Mouse (Mus musculus): ENCODE data around the gene Cyp2e1.

The Cyp2e1 gene

DNA sequence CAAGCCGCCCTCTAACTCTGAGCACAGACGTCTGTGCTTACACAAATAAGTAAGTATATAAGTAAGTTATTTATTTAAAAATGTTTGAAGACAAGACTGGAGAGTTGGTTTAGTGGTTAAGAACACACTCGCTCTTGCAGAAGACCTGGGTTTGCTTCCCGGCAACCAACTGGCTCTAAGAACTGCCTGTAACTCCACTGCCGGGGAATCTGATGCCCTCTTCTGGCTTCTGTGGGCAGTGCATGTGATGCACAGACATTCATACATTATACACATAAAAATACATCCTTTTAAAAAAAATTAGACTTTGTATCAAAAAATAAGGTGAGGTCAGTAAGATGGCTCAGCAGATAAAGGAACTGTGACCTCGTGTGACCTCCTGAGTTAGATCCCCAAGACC lies 47.0 kb downstream of the Cyp2e1 start:
- no peak for DNase-seq (ENCODE audit: inconsistent ontology term)

GRCm38 (mm10) chr7:140811714-140812113 lies 48.2 kb downstream of the Cyp2e1 start:
- DNase-seq (ENCODE audit: inconsistent ontology term) = no peak

- no peak for DNase-seq (ENCODE audit: inconsistent ontology term)
Measured at GRCm38 (mm10) chr7:140812850-140813249, 49.3 kb downstream of the Cyp2e1 start.

GRCm38 (mm10) chr7:140820173-140820572 lies 56.6 kb downstream of the Cyp2e1 start:
- no peak for DNase-seq (ENCODE audit: inconsistent ontology term)

GRCm38 (mm10) chr7:140821305-140821652 lies 57.7 kb downstream of the Cyp2e1 start:
- DNase-seq (ENCODE audit: inconsistent ontology term) = peak; percentile 8

DNA sequence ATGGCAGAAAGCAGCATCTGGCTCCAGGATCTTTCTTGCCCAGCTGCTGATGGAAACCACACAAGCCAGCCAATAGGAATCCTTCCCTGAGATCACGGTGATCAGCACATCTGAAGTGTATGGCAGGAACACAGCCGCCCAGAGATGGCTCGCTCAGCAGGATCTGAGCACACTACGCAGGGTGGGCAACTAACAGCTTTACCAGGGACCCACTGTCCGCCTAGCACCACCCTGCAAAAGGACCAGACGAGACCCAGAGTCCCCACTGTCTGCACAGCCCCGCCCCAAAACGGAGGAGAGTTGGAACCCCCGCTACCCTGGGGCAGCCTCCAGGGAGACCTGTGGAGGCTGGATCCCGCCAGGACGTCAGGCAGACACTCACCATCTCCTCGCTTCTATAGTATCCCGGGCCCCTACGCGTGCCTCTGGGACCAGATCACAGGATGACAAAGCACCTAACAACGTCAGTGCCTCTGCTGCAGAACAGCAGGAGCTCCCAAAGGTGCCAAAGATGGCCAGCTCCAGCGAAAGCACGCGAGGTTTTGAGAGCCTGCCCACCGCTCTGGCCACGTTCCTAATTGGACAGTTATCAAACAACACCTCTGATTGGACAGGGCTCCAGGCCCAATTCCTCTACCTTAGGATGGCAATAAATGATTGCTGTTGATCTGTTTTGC lies 58.3 kb downstream of the Cyp2e1 start, which contains the start of gene Zfp941:
Gene Zfp941, minus strand, starts transcription at position 526 of the 677 bp plus-strand sequence.
- DNase-seq (ENCODE audit: inconsistent ontology term) = peak; percentile 81

DNA sequence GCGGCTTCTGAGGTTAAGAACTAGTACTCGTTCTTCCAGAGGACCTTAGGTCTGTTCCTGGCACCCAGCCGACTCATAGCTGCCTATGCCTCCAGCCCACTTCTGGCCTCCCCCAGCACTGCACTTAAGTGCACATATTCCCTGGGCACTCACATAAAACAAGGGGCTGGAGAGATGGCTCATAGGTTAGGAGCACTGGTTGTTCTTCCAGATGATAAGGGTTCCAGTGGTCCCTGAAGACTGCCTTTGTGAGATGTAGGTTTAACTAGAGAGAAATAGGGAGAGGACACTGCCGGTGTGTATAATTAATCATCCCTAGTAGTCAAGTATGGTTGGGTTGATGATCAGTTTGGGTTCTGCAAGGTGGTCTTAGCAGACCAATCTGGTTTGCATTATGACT lies 59.2 kb downstream of the Cyp2e1 start:
- DNase-seq (ENCODE audit: inconsistent ontology term) = no peak
